Mouse (Mus musculus): ENCODE data around the gene Actrt3. TPM values are rescaled to one million over a fixed set of nuclear protein-coding genes. Genes with fewer than 3 reads are reported as not detected.
"Not testable (repeated sequence)": the region's sequence is repeated elsewhere in the genome, so short reads cannot be mapped to it uniquely, and the experiment has no call there.

The Actrt3 gene
- total RNA-seq, 1 experiment from 2014 or later = not detected

DNA sequence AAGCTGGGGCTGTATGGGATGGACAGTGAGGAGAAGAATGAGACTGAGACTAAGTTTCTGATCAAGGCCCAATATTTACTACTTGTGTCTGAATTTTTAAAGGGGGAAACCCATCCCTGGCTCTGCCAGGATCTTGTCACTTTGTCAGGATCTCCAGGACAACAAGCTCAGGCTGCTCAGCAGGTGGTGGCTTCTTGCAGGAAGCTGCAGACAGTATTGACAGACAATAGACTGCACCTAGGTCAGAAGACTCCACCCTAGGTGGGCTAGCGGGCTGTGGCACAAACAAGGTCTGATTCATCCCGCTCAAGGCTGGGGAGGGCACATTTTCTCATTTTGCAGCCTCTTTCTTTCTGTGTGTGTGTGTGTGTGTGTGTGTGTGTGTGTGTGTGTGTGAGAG, 26.2 kb downstream of the Actrt3 start:
- DNase-seq = no peak

DNA sequence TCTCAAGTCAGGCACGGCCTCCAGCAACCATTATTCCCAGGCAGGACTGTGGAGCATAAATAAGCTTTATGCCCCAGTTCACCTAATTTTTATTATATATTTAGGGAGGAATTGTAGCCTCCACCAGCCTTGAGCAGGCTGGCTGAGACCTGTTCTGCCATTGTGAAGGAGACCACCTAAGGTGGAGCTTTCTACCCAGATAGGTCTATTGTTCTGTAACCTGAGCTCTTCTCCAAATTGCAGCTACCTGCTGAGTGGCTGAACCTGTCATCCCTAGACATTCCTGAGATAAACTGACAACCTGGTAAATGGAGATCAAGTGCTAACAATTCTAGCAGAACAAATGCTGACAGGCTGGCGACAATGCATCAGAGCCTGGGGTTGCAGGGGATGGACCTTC, 33.4 kb downstream of the Actrt3 start:
- not testable (repeated sequence) for DNase-seq

DNA sequence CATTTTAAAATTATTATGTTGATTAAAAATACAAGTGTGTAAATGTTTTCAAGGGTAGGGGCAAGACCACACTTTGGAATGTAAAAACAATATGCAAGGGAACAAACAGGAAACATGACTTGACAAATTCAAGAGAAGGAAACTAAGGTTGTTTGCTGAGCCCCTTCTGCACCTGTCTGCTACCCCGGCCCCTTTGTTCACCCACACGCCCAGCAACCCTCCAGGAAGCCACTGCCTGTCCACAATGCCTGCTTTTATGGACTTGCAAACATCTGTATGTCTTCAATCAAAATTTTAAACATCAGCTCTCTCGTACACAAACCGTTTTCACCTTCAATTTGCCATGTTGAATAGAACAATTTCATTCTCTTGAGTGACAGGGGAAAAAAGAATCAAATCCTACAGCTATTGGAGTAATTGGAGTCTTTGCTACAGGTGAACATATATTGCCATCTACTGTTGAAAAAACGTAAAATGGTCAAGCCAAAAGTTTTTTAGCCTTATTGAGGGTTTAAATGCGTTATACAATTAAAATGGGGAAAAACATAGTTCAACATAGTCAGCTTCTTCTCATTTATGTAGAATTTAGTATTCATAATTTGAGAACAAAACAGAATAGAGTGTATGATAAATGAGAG, 38.9 kb downstream of the Actrt3 start:
- no peak for DNase-seq

DNA sequence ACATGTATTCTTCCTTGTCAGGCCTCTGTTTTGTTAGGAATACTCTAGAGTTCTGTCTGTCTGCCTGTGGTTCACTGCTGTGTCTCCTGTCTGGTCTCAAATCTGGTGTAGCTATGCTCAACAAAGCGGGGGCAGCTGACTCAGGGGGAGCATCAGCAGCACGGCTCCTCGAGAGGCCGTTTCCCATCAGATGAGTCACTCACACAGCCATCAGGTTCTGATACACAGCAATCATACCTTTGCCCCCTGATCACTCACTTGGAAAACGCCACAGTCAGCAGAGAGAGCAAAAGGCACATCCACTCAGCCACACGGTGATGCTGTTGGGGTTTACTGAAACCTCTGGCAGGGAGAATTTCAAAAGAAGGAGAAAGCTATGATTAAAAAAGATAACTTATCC, 46.0 kb downstream of the Actrt3 start:
- no peak for DNase-seq

DNA sequence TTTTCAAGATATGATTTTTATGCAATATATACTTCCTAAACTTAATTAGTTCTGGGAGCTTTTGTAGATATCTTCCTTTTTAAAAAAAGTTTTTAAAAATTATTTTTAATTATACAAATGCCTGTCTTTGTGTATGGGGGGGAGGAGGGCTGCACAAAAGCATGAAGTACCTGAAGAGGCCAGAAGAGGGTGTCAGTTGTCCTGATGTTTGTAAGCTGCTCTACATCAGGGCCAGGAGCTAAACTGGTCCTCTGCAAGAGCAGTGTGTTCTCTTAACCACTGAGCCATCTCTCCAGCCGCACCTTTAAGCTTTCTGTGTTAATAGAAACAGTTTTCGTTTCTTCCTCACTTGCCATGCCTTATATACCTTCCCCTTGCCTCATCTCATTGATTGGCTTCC, 49.5 kb downstream of the Actrt3 start:
- peak; percentile 10 for DNase-seq

DNA sequence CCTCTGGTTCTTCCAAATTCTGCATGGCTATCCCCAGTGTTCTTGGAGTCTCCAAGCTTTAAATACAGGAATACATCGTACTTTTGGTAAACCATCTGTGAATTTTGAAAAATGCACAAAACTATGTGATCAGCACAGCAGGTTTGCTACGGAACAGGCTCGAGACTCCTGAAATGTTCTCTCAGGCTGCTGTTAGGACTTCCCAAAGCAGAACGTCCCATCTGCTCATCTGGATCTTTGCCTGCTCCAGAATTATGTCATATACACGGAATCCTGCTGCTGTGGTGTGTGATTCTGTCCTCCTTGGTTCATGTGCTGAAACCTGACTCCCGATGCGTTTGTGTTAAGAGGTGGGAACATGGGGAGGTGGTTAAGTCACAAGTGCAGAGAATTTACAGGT, 50.8 kb downstream of the Actrt3 start:
- DNase-seq = no peak

GRCm38 (mm10) chr3:30547908-30548307, 51.8 kb downstream of the Actrt3 start, which contains the start of gene Mecom:
TSS of gene Mecom (minus strand) at chr3:30548008.
- no peak for DNase-seq

Other genes with a start within 250 kb of the Actrt3 start
- 15.4 and 15.6 TPM in 2 replicates for gene Mecom, start 51.9 kb downstream of the Actrt3 start, total RNA-seq (2021)
- 20.1 and 25.7 TPM in 2 replicates for gene Mynn, start 2.1 kb upstream of the Actrt3 start, total RNA-seq (2021)
- not detected in 2 replicates for gene Lrriq4, start 44.6 kb upstream of the Actrt3 start, total RNA-seq (2021)
- not detected in 2 replicates for gene Lrrc34, start 47.9 kb upstream of the Actrt3 start, total RNA-seq (2021)
- gene Lrrc31, start 99.9 kb upstream of the Actrt3 start, total RNA-seq (2021) = 0.15 TPM in 1 of 2 replicates, not detected in the other
- not detected in 2 replicates for gene Samd7, start 146.4 kb upstream of the Actrt3 start, total RNA-seq (2021)
- gene Sec62, start 192.9 kb upstream of the Actrt3 start, total RNA-seq (2021) = 89.3 and 92.6 TPM in 2 replicates